Mouse (Mus musculus): ENCODE measurements at regions not wholly inside any gene's neighbourhood (a gene's known extent, or its start where the extent isn't known, plus 50 kb on each side); places are given as distances from the start of the nearest gene placed in this dataset.

GRCm38 (mm10) chr19:59680356-59680755 lies 222.2 kb downstream of the Emx2 start:
- TF ChIP-seq MAFK (IDR thresholded peaks at IDR 0.05; ENCODE audit: insufficient read depth, low read depth, low read length) (no peak), ZC3H11A (IDR thresholded peaks at IDR 0.05; ENCODE audit: borderline replicate concordance, low read depth, low read length) (no peak), CHD2 (IDR thresholded peaks at IDR 0.05; ENCODE audit: low read depth, low read length) (no peak), HCFC1 (IDR thresholded peaks at IDR 0.05; ENCODE audit: borderline replicate concordance, insufficient read depth, low read length) (no peak)
